Mouse (Mus musculus): ENCODE data around the gene Dcst2.
A peak's percentile ranks its signal among the peaks of the same experiment; 100 is the strongest.

Dcst2 gene

GRCm38 (mm10) chr3:89356029-89356428, 5.7 kb upstream of the Dcst2 start:
- no peak for DNase-seq (ENCODE audit: extremely low read depth, insufficient read length, low spot score)

- DNase-seq (ENCODE audit: extremely low read depth, insufficient read length, low spot score): peak; percentile 67
These were observed 2.1 kb upstream of the Dcst2 start for GRCm38 (mm10) chr3:89359630-89360029.

DNA sequence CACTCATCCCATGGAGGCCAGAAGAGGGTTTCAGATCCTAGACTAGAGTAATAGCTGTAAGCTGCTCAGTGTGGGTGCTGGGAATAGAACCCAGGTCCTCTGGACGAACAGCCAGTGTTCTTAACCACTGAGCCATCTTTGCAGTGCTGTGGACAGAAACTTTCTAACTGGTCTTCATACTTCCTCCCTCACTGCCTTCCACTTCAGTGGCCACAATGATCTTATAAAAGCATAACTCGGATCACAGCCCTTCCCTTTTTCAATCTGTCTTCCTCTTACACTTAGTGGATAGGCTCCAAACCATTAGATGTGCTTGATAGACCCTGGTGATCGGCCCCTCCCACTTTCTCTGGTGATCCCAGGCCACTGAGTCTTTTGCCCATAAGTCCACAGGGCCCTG, 1.5 kb upstream of the Dcst2 start:
- no peak for DNase-seq (ENCODE audit: extremely low read depth, insufficient read length, low spot score)

DNA sequence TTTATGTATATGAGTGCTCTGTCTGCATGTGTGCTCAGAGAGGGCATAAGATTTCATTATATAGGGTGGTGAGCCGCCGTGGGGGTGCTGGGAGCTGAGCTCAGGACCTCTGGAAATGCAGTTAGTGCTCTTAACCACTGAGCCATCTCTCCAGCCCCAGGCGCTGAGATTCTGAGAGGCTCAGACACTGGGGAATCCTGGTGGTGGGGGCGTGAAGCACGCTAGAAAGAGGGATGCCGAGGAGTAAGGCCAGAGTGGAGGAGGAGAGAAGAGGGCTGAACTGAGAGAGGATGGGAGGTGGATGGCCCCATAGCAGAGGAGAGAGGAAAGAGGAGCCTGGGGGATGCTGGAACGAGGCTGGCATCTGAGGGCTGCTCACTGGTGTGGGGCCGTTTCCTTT, 2.9 kb downstream of the Dcst2 start:
- no peak for DNase-seq (ENCODE audit: extremely low read depth, insufficient read length, low spot score)

GRCm38 (mm10) chr3:89365153-89365485, 3.3 kb downstream of the Dcst2 start, which contains the start of gene Dcst1:
Dcst1 (minus strand) TSS chr3:89365253.
- DNase-seq (ENCODE audit: extremely low read depth, insufficient read length, low spot score): no peak

- no peak for DNase-seq (ENCODE audit: extremely low read depth, insufficient read length, low spot score)
These were observed 4.0 kb downstream of the Dcst2 start for GRCm38 (mm10) chr3:89365486-89366414.

DNA sequence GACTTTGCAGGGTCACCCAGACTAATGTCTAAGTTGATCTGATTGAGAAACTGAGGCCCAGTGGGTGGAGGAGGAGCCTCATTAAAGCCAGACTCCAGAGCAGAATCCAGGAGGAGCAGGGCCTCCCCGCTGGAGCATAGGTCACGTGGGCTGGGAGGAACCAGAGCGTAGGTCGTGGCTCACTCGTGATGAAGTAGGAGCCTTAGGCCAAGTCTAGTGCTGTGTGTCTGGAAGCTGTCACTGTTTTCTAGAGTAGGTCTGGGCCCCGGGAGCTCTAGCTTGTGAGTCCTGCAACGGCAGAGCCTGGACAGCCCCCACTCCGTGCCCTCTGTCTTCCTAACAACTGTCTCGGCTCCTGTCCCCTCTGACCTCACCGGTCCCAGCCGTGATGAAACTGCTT, 5.6 kb downstream of the Dcst2 start:
- DNase-seq (ENCODE audit: extremely low read depth, insufficient read length, low spot score): no peak

- DNase-seq (ENCODE audit: extremely low read depth, insufficient read length, low spot score): no peak
These were observed 11.9 kb downstream of the Dcst2 start for GRCm38 (mm10) chr3:89373581-89374231.

GRCm38 (mm10) chr3:89377831-89378230, 16.1 kb downstream of the Dcst2 start:
- DNase-seq (ENCODE audit: extremely low read depth, insufficient read length, low spot score): no peak

GRCm38 (mm10) chr3:89378394-89379067, 16.8 kb downstream of the Dcst2 start:
- peak; percentile 92 for DNase-seq (ENCODE audit: extremely low read depth, insufficient read length, low spot score)

GRCm38 (mm10) chr3:89379388-89380131, 17.8 kb downstream of the Dcst2 start:
- no peak for DNase-seq (ENCODE audit: extremely low read depth, insufficient read length, low spot score)

- DNase-seq (ENCODE audit: extremely low read depth, insufficient read length, low spot score): no peak
These were observed 18.5 kb downstream of the Dcst2 start for GRCm38 (mm10) chr3:89380291-89380690.

GRCm38 (mm10) chr3:89380711-89381110, 18.9 kb downstream of the Dcst2 start:
- DNase-seq (ENCODE audit: extremely low read depth, insufficient read length, low spot score): no peak

GRCm38 (mm10) chr3:89381233-89381632, 19.5 kb downstream of the Dcst2 start:
- no peak for DNase-seq (ENCODE audit: extremely low read depth, insufficient read length, low spot score)

GRCm38 (mm10) chr3:89382033-89382882, 20.5 kb downstream of the Dcst2 start:
- DNase-seq (ENCODE audit: extremely low read depth, insufficient read length, low spot score): no peak

DNA sequence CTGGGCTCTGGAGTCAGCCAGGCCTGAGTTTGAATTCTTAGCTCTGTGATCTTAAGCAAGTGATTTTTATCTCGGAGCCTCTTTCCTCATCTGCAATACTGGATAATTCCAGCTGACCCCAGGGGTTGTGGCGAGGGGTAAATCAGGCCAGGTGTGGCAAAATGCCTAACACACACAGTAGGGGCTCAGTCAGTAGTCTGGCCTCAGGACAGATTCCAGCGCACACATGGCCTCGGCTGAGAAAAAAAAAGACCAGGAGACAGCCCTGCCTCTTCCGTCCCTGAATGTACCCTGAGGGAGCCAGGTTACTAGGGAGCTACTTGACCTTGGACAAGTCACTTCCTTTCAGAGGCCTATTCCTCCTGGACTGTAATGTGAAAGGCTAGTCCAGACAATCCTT, 21.2 kb downstream of the Dcst2 start:
- DNase-seq (ENCODE audit: extremely low read depth, insufficient read length, low spot score): no peak

DNA sequence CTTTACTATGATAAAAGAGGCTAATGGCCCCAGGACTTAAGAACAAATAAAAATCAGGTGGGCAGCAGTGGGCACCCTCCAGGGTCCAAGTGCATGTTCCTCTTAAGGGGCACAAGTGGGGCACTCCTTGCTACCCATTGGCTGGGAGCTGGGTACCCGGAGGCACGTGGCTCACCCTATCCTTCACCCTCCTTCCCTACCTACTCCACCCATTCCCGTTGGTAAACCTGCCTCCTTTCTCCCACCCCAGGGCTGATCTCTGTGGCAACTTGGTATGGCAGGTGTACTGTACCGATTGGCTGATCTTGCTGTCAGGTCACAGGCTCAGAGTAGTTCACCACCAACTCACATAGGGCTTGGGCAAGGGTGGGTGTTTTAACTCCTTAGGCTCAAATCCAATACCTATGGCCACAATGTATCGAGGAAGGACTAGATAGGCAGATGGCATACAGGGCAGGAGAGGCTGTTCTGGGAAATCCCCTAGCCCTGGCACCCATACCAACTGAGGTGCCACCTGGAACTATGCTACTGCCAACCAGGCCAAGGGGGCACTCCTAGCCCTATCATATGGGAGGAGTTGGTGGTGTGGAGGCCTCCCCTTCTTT, 22.0 kb downstream of the Dcst2 start:
- no peak for DNase-seq (ENCODE audit: extremely low read depth, insufficient read length, low spot score)

GRCm38 (mm10) chr3:89384331-89385076, 22.7 kb downstream of the Dcst2 start:
- DNase-seq (ENCODE audit: extremely low read depth, insufficient read length, low spot score): no peak

GRCm38 (mm10) chr3:89385451-89385850, 23.7 kb downstream of the Dcst2 start:
- no peak for DNase-seq (ENCODE audit: extremely low read depth, insufficient read length, low spot score)

Measured in 3134 (cell line).